Mouse (Mus musculus): ENCODE measurements around the gene Mill1. TPM values are rescaled to one million over a fixed set of nuclear protein-coding genes. Genes with fewer than 3 reads are reported as not detected.
"Not testable (repeated sequence)": the region's sequence is repeated elsewhere in the genome, so short reads cannot be mapped to it uniquely, and the experiment has no call there.

The Mill1 gene
- not detected in 2 replicates for polyA plus RNA-seq (2015; fragmentation: Nextera tagmentation; extraction: Ambion mirVana)

DNA sequence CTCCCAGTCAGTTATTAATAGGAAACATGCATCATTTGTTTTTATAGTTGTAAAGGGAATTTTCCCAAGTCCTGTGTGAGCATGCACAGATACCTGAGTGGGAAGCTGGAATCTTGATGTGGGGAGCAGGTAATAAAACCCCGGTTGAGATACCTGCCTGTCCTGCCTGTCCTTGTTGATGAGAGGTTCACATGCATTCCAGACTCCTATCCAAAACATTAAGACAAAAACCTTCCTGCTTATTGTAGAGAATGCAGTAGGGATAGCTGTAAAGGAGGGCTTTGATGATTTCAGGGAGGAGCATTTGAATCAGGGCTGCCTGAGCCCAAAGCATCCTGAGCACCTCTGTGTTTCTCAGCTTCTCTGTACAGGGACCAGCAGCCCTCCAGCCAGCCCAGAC lies at the start of gene Mill1:
Mill1 (plus strand) TSS at position 301 of the 400 bp plus-strand sequence.
- no peak within 1 kb of the TSS for H3K4me2 ChIP-seq (ENCODE audit: low read depth, low read length)
- no peaks in the 10 kb centered on the region for H3K36me3 ChIP-seq (ENCODE audit: control insufficient read depth, insufficient read depth)
- no peak within 1 kb of the TSS for H3K27ac ChIP-seq (ENCODE audit: low read length)
- ATAC-seq (ENCODE audit: low read depth), result no peak
- H3K4me1 ChIP-seq (ENCODE audit: control insufficient read depth, low read depth, low read length), result no peaks in the 10 kb centered on the region
- H3K9ac ChIP-seq (ENCODE audit: low read depth, low read length), result no peak within 1 kb of the TSS
- no peak within 1 kb of the TSS for H3K4me3 ChIP-seq (ENCODE audit: low read depth, low read length)
- WGBS (ENCODE audit: insufficient replicate concordance), result 52% methylated on average over 1 of the region's 1 CpGs
- no peaks in the 10 kb centered on the region for H3K27me3 ChIP-seq (ENCODE audit: control insufficient read depth, insufficient read depth, low read depth, low read length)
- no peaks in the 10 kb centered on the region for H3K9me3 ChIP-seq (replicated peaks; ENCODE audit: control insufficient read depth, low read length)

DNA sequence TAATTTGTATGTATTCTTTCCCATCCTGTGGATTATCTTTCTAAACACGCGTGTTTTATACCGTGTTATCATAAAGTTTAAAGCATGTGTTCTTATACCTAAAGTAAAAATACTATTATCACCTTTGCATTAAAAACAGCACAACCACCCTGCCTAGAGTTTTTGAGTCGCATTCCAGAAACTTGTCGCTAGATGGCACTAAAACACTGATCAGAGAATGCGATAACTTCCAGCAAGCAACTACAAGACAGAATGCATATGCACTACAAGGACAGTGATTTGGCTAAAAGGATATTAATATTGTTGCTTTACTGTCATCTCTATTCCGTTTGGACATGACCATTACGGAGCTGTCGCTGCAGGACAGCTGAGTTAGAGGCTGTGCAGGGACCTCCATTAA lies 34.2 kb upstream of the Mill1 start:
- H3K36me3 ChIP-seq (ENCODE audit: control insufficient read depth, insufficient read depth), result no peaks in the 10 kb centered on the region

DNA sequence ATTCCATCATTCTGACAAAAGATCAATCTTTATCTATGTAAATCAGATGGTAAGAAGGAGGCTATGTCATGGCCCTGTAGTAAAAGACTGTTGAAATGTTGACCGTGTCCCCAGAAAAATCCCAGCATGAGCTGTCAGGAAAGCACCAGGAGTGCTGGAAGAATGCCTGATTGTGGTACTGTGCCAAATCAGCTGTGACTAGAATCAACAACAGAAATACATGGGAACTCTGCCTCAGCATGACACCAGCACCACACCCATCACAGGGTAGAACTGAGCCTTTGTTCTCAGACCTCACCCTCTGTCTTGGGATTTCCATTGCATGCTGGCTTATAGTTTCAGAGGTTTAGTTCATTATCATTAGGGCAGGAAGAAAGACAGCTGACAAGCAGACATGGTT lies 30.4 kb upstream of the Mill1 start:
- Histone ChIP-seq H3K9me3 (replicated peaks; ENCODE audit: control insufficient read depth, low read length) (no peaks in the 10 kb centered on the region; the same call in 1 of the 2 replicates), H3K36me3 (ENCODE audit: control insufficient read depth, insufficient read depth) (no peaks in the 10 kb centered on the region), H3K4me3 (ENCODE audit: low read depth, low read length) (no peak overlapping the region), H3K27me3 (ENCODE audit: control insufficient read depth, insufficient read depth, low read depth, low read length) (no peaks in the 10 kb centered on the region), H3K4me1 (ENCODE audit: control insufficient read depth, low read depth, low read length) (no peaks in the 10 kb centered on the region), H3K9ac (ENCODE audit: low read depth, low read length) (no peak overlapping the region), H3K4me2 (ENCODE audit: low read depth, low read length) (no peak overlapping the region), H3K27ac (ENCODE audit: low read length) (no peak overlapping the region)
- ATAC-seq (ENCODE audit: low read depth), result no peak
- WGBS (ENCODE audit: insufficient replicate concordance), result 58% methylated on average over 1 of the region's 1 CpGs

More for the DNA sequence above, 34.2 kb upstream of the Mill1 start:
- Histone ChIP-seq H3K27ac (ENCODE audit: low read length) (no peak overlapping the region), H3K9me3 (replicated peaks; ENCODE audit: control insufficient read depth, low read length) (no peaks in the 10 kb centered on the region), H3K27me3 (ENCODE audit: control insufficient read depth, insufficient read depth, low read depth, low read length) (no peaks in the 10 kb centered on the region), H3K4me1 (ENCODE audit: control insufficient read depth, low read depth, low read length) (no peaks in the 10 kb centered on the region), H3K4me3 (ENCODE audit: low read depth, low read length) (no peak overlapping the region), H3K4me2 (ENCODE audit: low read depth, low read length) (no peak overlapping the region), H3K9ac (ENCODE audit: low read depth, low read length) (no peak overlapping the region)
- no peak for ATAC-seq (ENCODE audit: low read depth)
- 9% methylated on average over 9 of the region's 9 CpGs for WGBS (ENCODE audit: insufficient replicate concordance)

DNA sequence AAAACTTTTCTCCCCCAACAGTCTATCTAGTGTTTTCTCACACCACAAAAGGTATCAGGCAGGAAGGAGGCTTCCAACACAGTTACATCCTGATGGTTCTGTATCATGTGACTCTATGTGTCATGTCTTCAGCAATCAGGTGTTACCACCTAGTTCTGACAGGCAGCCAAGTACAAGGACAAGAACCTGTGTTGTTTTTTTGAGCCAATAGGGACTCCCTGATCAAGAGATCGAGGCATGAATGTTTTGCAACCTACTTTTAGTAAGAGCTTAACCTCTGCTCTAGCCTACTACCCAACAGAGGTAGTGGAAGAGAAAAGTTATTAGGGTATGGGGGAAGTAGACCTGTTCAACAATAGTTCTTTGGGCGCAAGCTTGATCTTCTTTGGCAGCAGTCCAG lies 6.6 kb upstream of the Mill1 start:
- no peak for ATAC-seq (ENCODE audit: low read depth)
- 58% methylated on average over 2 of the region's 2 CpGs for WGBS (ENCODE audit: insufficient replicate concordance)

DNA sequence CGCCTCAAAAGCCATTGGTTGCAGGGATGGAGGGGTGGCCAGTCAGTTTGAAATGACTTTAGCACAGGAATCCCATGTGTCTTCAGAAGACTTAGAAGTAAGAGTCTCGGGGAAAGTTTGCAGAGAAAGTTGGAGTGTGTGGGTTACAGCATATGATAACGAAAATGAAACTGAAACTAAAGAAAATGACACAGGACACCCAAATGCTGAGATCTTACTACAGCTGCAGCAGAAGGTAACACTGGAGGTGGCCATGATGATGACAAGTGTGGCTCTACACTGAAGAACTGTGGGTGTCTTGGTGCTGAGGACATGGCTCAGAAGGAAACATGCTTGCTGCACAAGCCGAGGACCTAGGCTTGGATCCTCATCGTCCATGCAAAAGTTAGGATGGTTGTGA lies 3.9 kb upstream of the Mill1 start:
- no peak for ATAC-seq (ENCODE audit: low read depth)
- WGBS (ENCODE audit: insufficient replicate concordance), result 47% methylated on average over 5 of the region's 5 CpGs

More for the DNA sequence above, 6.6 kb upstream of the Mill1 start:
- Histone ChIP-seq H3K9me3 (replicated peaks; ENCODE audit: control insufficient read depth, low read length) (no peaks in the 10 kb centered on the region), H3K9ac (ENCODE audit: low read depth, low read length) (no peak overlapping the region), H3K4me1 (ENCODE audit: control insufficient read depth, low read depth, low read length) (no peaks in the 10 kb centered on the region), H3K36me3 (ENCODE audit: control insufficient read depth, insufficient read depth) (no peaks in the 10 kb centered on the region), H3K4me3 (ENCODE audit: low read depth, low read length) (no peak overlapping the region), H3K27me3 (ENCODE audit: control insufficient read depth, insufficient read depth, low read depth, low read length) (no peaks in the 10 kb centered on the region), H3K4me2 (ENCODE audit: low read depth, low read length) (no peak overlapping the region), H3K27ac (ENCODE audit: low read length) (no peak overlapping the region)

DNA sequence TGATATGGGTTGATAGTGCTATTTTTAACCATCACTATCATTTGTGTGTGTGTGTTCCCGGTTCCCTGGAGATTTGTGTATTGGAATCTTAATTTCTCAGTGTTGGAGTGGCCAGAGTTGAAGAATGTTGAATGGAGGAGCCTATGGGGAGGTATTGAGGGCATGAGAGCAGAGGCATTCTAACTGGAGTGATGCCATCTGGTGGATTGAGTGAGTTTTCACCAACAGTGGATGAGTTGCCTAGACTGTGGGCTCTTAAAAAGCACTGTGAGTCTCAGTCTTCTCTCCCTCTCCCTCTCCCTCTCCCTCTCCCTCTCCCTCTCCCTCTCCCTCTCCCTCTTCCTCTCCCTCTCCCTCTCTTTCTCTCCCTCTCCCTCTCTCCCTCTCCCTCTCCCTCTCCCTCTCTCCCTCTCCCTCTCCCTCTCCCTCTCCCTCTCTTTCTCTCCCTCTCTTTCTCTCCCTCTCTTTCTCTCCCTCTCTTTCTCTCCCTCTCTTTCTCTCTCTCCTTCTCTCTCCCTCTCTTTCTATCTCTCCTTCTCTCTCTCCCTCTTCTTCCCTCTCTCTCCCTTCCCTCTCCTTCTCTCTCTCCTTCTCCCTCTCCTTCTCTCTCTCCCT lies 1.1 kb upstream of the Mill1 start:
- H3K27ac ChIP-seq (ENCODE audit: low read length); H3K9ac ChIP-seq (ENCODE audit: low read depth, low read length); H3K36me3 ChIP-seq (ENCODE audit: control insufficient read depth, insufficient read depth); H3K4me3 ChIP-seq (ENCODE audit: low read depth, low read length); H3K4me2 ChIP-seq (ENCODE audit: low read depth, low read length); H3K4me1 ChIP-seq (ENCODE audit: control insufficient read depth, low read depth, low read length); ATAC-seq (ENCODE audit: low read depth); H3K9me3 ChIP-seq (replicated peaks; ENCODE audit: control insufficient read depth, low read length); H3K27me3 ChIP-seq (ENCODE audit: control insufficient read depth, insufficient read depth, low read depth, low read length): not testable (repeated sequence)
- 26% methylated on average over 1 of the region's 1 CpGs for WGBS (ENCODE audit: insufficient replicate concordance)

More for the DNA sequence above, 3.9 kb upstream of the Mill1 start:
- no peaks in the 10 kb centered on the region for H3K36me3 ChIP-seq (ENCODE audit: control insufficient read depth, insufficient read depth)
- H3K27ac ChIP-seq (ENCODE audit: low read length), result no peak overlapping the region
- no peaks in the 10 kb centered on the region for H3K9me3 ChIP-seq (replicated peaks; ENCODE audit: control insufficient read depth, low read length)
- no peaks in the 10 kb centered on the region for H3K27me3 ChIP-seq (ENCODE audit: control insufficient read depth, insufficient read depth, low read depth, low read length)
- H3K4me3 ChIP-seq (ENCODE audit: low read depth, low read length), result no peak overlapping the region
- H3K4me2 ChIP-seq (ENCODE audit: low read depth, low read length), result no peak overlapping the region
- no peak overlapping the region for H3K9ac ChIP-seq (ENCODE audit: low read depth, low read length)
- no peaks in the 10 kb centered on the region for H3K4me1 ChIP-seq (ENCODE audit: control insufficient read depth, low read depth, low read length)

DNA sequence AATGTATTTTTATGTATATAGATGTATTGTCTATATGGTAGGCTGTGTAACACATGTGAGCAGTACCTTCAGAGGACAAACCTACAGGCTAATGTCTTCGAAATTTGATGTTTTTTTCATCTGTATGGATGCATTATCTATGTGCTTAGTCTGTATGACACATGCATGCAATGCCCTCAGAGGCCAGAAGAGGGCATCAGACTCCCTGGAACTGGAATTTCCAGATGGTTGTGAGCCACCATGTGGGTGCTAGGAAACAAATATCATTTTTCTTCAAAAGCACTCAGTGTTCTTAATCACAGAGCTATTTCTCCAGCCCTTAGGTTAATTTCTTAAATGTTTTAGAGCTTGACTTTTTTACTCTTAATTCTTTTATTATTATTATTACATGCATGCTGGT lies 15.1 kb downstream of the Mill1 start:
- no peak overlapping the region for H3K9ac ChIP-seq (ENCODE audit: low read depth, low read length)
- 17% methylated on average over 1 of the region's 1 CpGs for WGBS (ENCODE audit: insufficient replicate concordance)
- no peaks in the 10 kb centered on the region for H3K36me3 ChIP-seq (ENCODE audit: control insufficient read depth, insufficient read depth)
- no peak overlapping the region for H3K4me3 ChIP-seq (ENCODE audit: low read depth, low read length)
- H3K4me2 ChIP-seq (ENCODE audit: low read depth, low read length), result no peak overlapping the region
- H3K27ac ChIP-seq (ENCODE audit: low read length), result no peak overlapping the region
- no peaks in the 10 kb centered on the region for H3K9me3 ChIP-seq (replicated peaks; ENCODE audit: control insufficient read depth, low read length)
- ATAC-seq (ENCODE audit: low read depth), result no peak
- no peaks in the 10 kb centered on the region for H3K4me1 ChIP-seq (ENCODE audit: control insufficient read depth, low read depth, low read length)
- no peaks in the 10 kb centered on the region for H3K27me3 ChIP-seq (ENCODE audit: control insufficient read depth, insufficient read depth, low read depth, low read length)

DNA sequence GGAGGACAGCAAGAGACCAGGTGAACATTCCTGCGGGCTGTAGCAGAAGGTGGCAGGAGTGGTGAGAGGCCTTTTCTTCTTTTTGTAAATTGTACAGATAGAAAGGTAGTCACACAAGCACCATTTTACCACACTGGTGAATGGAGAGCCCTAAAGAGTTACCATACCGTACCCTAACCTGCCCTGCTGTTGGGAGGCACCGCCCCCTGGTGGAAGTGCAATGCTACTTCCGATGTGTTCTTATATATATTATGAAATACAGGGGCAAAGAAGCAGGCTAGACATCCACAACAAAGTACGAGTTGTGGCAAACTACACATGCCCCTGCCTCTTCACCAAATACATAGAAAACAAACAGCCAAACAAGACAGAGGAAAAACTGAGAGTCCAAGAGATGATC lies 19.9 kb downstream of the Mill1 start:
- Histone ChIP-seq H3K4me2 (ENCODE audit: low read depth, low read length) (no peak overlapping the region), H3K9ac (ENCODE audit: low read depth, low read length) (no peak overlapping the region), H3K9me3 (replicated peaks; ENCODE audit: control insufficient read depth, low read length) (no peaks in the 10 kb centered on the region), H3K27me3 (ENCODE audit: control insufficient read depth, insufficient read depth, low read depth, low read length) (no peaks in the 10 kb centered on the region), H3K4me1 (ENCODE audit: control insufficient read depth, low read depth, low read length) (no peaks in the 10 kb centered on the region), H3K4me3 (ENCODE audit: low read depth, low read length) (no peak overlapping the region), H3K36me3 (ENCODE audit: control insufficient read depth, insufficient read depth) (no peaks in the 10 kb centered on the region), H3K27ac (ENCODE audit: low read length) (no peak overlapping the region)
- WGBS (ENCODE audit: insufficient replicate concordance), result 46% methylated on average over 5 of the region's 5 CpGs
- ATAC-seq (ENCODE audit: low read depth), result no peak

Data from liver, embryonic 16.5 days (tissue).